ENCODE assay signal across 23 mouse cellular contexts in genomic region chr10:126019350-126019991, GRCm38 (mm10). TPM values are rescaled to one million over a fixed set of nuclear protein-coding genes. Genes with fewer than 3 reads are reported as not detected.
A peak's percentile ranks its signal among the peaks of the same experiment; 100 is the strongest.
DNase-seq lines count a peak whose midpoint lies in the region; ATAC-seq and TF ChIP-seq lines count a peak whose summit lies in the region.
"Had no signal": no experiment of that assay in that cellular context is flagged by ENCODE, and none has a peak within 500 bp of the region (broad histone marks: within the 10 kb centered on the region; RNA-seq: fewer than 3 reads in every experiment).

No protein-coding gene starts in this region.

- H3K27me3 ChIP-seq in limb, embryonic 12.5 days, result no peaks in the 10 kb centered on the region
- H3K27me3 ChIP-seq in limb, embryonic 10.5 days (ENCODE audit: low read depth, poor library complexity, severe bottlenecking), result no peaks in the 10 kb centered on the region
- no peaks in the 10 kb centered on the region for H3K27me3 ChIP-seq in intestine, postnatal 0 days (replicated peaks; ENCODE audit: control insufficient read depth, insufficient read depth, low read length)
- no peaks in the 10 kb centered on the region for H3K27me3 ChIP-seq in liver, embryonic 15.5 days
- no peaks in the 10 kb centered on the region for H3K27me3 ChIP-seq in stomach, embryonic 16.5 days (ENCODE audit: control insufficient read depth, insufficient read depth, low read length)
- no peaks in the 10 kb centered on the region for H3K27me3 ChIP-seq in forebrain, embryonic 13.5 days
- H3K27me3 ChIP-seq: embryonic facial prominence, embryonic 13.5 days; forebrain, embryonic 12.5 days; heart, embryonic 12.5 days had no signal

- ATAC-seq in limb, embryonic 12.5 days (ENCODE audit: insufficient number of reproducible peaks, insufficient read depth, low FRiP score, low TSS enrichment, low read depth), result no peak
- peak; percentile 95 for ATAC-seq in intestine, postnatal 0 days
- peak; percentile 52; the same call in 1 of the 2 replicates for ATAC-seq in liver, embryonic 15.5 days (ENCODE audit: insufficient read depth)
- peak; percentile 91; the same call in 1 of the 2 replicates for ATAC-seq in stomach, embryonic 16.5 days (ENCODE audit: insufficient read depth, low FRiP score)
- no peak for ATAC-seq in forebrain, embryonic 13.5 days

- no peaks in the 10 kb centered on the region for H3K4me1 ChIP-seq in limb, embryonic 12.5 days (replicated peaks)
- H3K4me1 ChIP-seq in limb, embryonic 10.5 days, result no peaks in the 10 kb centered on the region
- H3K4me1 ChIP-seq in intestine, postnatal 0 days (replicated peaks; ENCODE audit: control insufficient read depth, insufficient read depth, low read length), result no peaks in the 10 kb centered on the region
- H3K4me1 ChIP-seq in liver, embryonic 15.5 days (replicated peaks), result no peaks in the 10 kb centered on the region
- no peaks in the 10 kb centered on the region for H3K4me1 ChIP-seq in stomach, embryonic 16.5 days (ENCODE audit: control insufficient read depth, insufficient read depth, low read length)
- no peaks in the 10 kb centered on the region for H3K4me1 ChIP-seq in forebrain, embryonic 13.5 days
- H3K4me1 ChIP-seq: embryonic facial prominence, embryonic 13.5 days; forebrain, embryonic 12.5 days; heart, embryonic 12.5 days; hindbrain, embryonic 10.5 days had no signal

- H3K36me3 ChIP-seq in limb, embryonic 12.5 days, result peaks cover 62% of the 10 kb centered on the region
- H3K36me3 ChIP-seq in limb, embryonic 10.5 days, result peaks cover 56% of the 10 kb centered on the region
- H3K36me3 ChIP-seq in intestine, postnatal 0 days (ENCODE audit: control insufficient read depth, insufficient read depth), result peaks cover 14% of the 10 kb centered on the region
- H3K36me3 ChIP-seq in liver, embryonic 15.5 days (replicated peaks), result 0 out of 2 replicates have a peak, but pooled peaks cover 5% of the 10 kb centered on the region
- H3K36me3 ChIP-seq in stomach, embryonic 16.5 days (ENCODE audit: control insufficient read depth, insufficient read depth, low read length), result peaks cover 14% of the 10 kb centered on the region; the same call in 1 of the 2 replicates
- peaks cover 4% of the 10 kb centered on the region; the same call in 1 of the 2 replicates for H3K36me3 ChIP-seq in forebrain, embryonic 13.5 days (ENCODE audit: poor library complexity, severe bottlenecking)

- TF ChIP-seq CTCF in intestine, postnatal 0 days (IDR thresholded peaks at IDR 0.05; ENCODE audit: low read depth), result no peak

- no peak overlapping the region for H3K4me2 ChIP-seq in limb, embryonic 12.5 days
- peak overlapping the region; percentile 28; the same call in 1 of the 2 replicates for H3K4me2 ChIP-seq in intestine, postnatal 0 days (replicated peaks; ENCODE audit: low read depth)
- H3K4me2 ChIP-seq in liver, embryonic 15.5 days, result peak overlapping the region; percentile 20
- no peak overlapping the region for H3K4me2 ChIP-seq in stomach, embryonic 16.5 days (ENCODE audit: low read depth, low read length)
- H3K4me2 ChIP-seq in forebrain, embryonic 13.5 days, result no peak overlapping the region
- H3K4me2 ChIP-seq: embryonic facial prominence, embryonic 13.5 days; forebrain, embryonic 12.5 days; heart, embryonic 12.5 days; lung, embryonic 14.5 days had no signal

- no peaks in the 10 kb centered on the region for H3K9me3 ChIP-seq in limb, embryonic 12.5 days
- H3K9me3 ChIP-seq in limb, embryonic 10.5 days (replicated peaks), result no peaks in the 10 kb centered on the region
- H3K9me3 ChIP-seq in intestine, postnatal 0 days (ENCODE audit: control insufficient read depth), result no peaks in the 10 kb centered on the region
- H3K9me3 ChIP-seq in liver, embryonic 15.5 days (replicated peaks), result no peaks in the 10 kb centered on the region
- no peaks in the 10 kb centered on the region for H3K9me3 ChIP-seq in stomach, embryonic 16.5 days (replicated peaks; ENCODE audit: control insufficient read depth, low read length)
- H3K9me3 ChIP-seq in forebrain, embryonic 13.5 days (replicated peaks), result no peaks in the 10 kb centered on the region
- H3K9me3 ChIP-seq: embryonic facial prominence, embryonic 13.5 days; forebrain, embryonic 12.5 days; heart, embryonic 12.5 days; hindbrain, embryonic 10.5 days had no signal

- no peak overlapping the region for H3K9ac ChIP-seq in limb, embryonic 12.5 days (replicated peaks)
- H3K9ac ChIP-seq in intestine, postnatal 0 days (ENCODE audit: low read depth, low read length), result no peak overlapping the region
- H3K9ac ChIP-seq in liver, embryonic 15.5 days, result no peak overlapping the region
- no peak overlapping the region for H3K9ac ChIP-seq in stomach, embryonic 16.5 days (ENCODE audit: low read length)
- no peak overlapping the region for H3K9ac ChIP-seq in forebrain, embryonic 13.5 days
- H3K9ac ChIP-seq: embryonic facial prominence, embryonic 13.5 days; forebrain, embryonic 12.5 days; heart, embryonic 12.5 days; lung, embryonic 14.5 days had no signal

- no peak for DNase-seq in limb, embryonic 10.5 days (ENCODE audit: low spot score)
- DNase-seq in frontal cortex, postnatal 36 days (ENCODE audit: low spot score in 2 of 2), result no peak
- DNase-seq in c-Kit-positive CD71-positive TER-119-positive erythroid progenitor cells, embryonic 14.5 days (ENCODE audit: low spot score), result no peak
- DNase-seq: adrenal gland, postnatal 10 days; cerebellum, adult 8-10 months; cerebellum, postnatal 36 days; embryo, embryonic 11 days; heart, postnatal 10 days; kidney, adult 9 months; kidney, postnatal 14 days; left cerebral cortex, postnatal 4 days; lung, embryonic 14.5 days; thymus, adult 2 months had no signal

- H3K4me3 ChIP-seq in limb, embryonic 12.5 days (replicated peaks), result no peak overlapping the region
- H3K4me3 ChIP-seq in limb, embryonic 10.5 days, result no peak overlapping the region
- no peak overlapping the region for H3K4me3 ChIP-seq in intestine, postnatal 0 days (ENCODE audit: low read depth, low read length)
- H3K4me3 ChIP-seq in liver, embryonic 15.5 days (replicated peaks), result no peak overlapping the region
- no peak overlapping the region for H3K4me3 ChIP-seq in stomach, embryonic 16.5 days (replicated peaks; ENCODE audit: low read length)
- no peak overlapping the region for H3K4me3 ChIP-seq in forebrain, embryonic 13.5 days
- H3K4me3 ChIP-seq: embryonic facial prominence, embryonic 13.5 days; erythroblast, embryonic 14.5 days; forebrain, embryonic 12.5 days; heart, embryonic 12.5 days; hindbrain, embryonic 10.5 days had no signal

- H3K27ac ChIP-seq in limb, embryonic 12.5 days, result 0 out of 2 replicates have a peak overlapping the region, but pooled peaks have one; percentile 41
- H3K27ac ChIP-seq in limb, embryonic 10.5 days, result no peak overlapping the region
- 0 out of 2 replicates have a peak overlapping the region, but pooled peaks have one; percentile 30 for H3K27ac ChIP-seq in intestine, postnatal 0 days (ENCODE audit: low read depth, low read length)
- H3K27ac ChIP-seq in liver, embryonic 15.5 days (replicated peaks), result no peak overlapping the region
- H3K27ac ChIP-seq in stomach, embryonic 16.5 days (ENCODE audit: low read length), result no peak overlapping the region; the same call in 1 of the 2 replicates
- no peak overlapping the region for H3K27ac ChIP-seq in forebrain, embryonic 13.5 days
- H3K27ac ChIP-seq: embryonic facial prominence, embryonic 13.5 days; forebrain, embryonic 12.5 days; hindbrain, embryonic 10.5 days had no signal

- 92% methylated on average over 15 of the region's 15 CpGs for WGBS in limb, embryonic 12.5 days
- WGBS in limb, embryonic 10.5 days, result 89% methylated on average over 15 of the region's 15 CpGs
- WGBS in intestine, postnatal 0 days, result 40% methylated on average over 15 of the region's 15 CpGs
- 60% methylated on average over 15 of the region's 15 CpGs for WGBS in liver, embryonic 15.5 days (ENCODE audit: insufficient replicate concordance)
- 66% methylated on average over 15 of the region's 15 CpGs for WGBS in stomach, embryonic 16.5 days
- WGBS in forebrain, embryonic 13.5 days, result 89% methylated on average over 15 of the region's 15 CpGs

RNA-seq across cellular contexts. Expression of gene Lrig3, which starts 53.5 kb away (rescaled TPM):
- polyA plus RNA-seq in limb, embryonic 12.5 days (2016; fragmentation: Nextera tagmentation; extraction: Ambion mirVana), result 84.4 and 85.6 TPM in 2 replicates
- 31.6 and 49.9 TPM in 2 replicates for polyA plus RNA-seq in limb, embryonic 10.5 days (2016; fragmentation: Nextera tagmentation; extraction: Ambion mirVana)
- 6.7 and 6.9 TPM in 2 replicates for polyA plus RNA-seq in intestine, postnatal 0 days (2015; fragmentation: Nextera tagmentation; extraction: Ambion mirVana)
- polyA plus RNA-seq in liver, embryonic 15.5 days (2015; fragmentation: Nextera tagmentation; extraction: Ambion mirVana), result 0.79 and 0.85 TPM in 2 replicates
- polyA plus RNA-seq in stomach, embryonic 16.5 days (2015; fragmentation: Nextera tagmentation; extraction: Ambion mirVana), result 17.4 and 17.5 TPM in 2 replicates
- polyA plus RNA-seq in forebrain, embryonic 13.5 days (2015; fragmentation: Nextera tagmentation; extraction: Ambion mirVana), result 2.4 and 3.0 TPM in 2 replicates
- polyA plus RNA-seq: erythroblast, embryonic 14.5 days had no signal

Comparison
In these comparisons a context has a peak if more than half of its experiments do, and no peak if none do; other contexts are left out.
1. H3K27ac ChIP-seq: peak in limb, embryonic 12.5 days (single experiment) and intestine, postnatal 0 days (single experiment); none in limb, embryonic 10.5 days (single experiment), liver, embryonic 15.5 days (single experiment), stomach, embryonic 16.5 days (single experiment) and forebrain, embryonic 13.5 days (single experiment).
2. ATAC-seq: peak in intestine, postnatal 0 days (single experiment), liver, embryonic 15.5 days (single experiment) and stomach, embryonic 16.5 days (single experiment); none in limb, embryonic 12.5 days (single experiment) and forebrain, embryonic 13.5 days (single experiment).
3. H3K4me2 ChIP-seq: peak in intestine, postnatal 0 days (single experiment) and liver, embryonic 15.5 days (single experiment); none in limb, embryonic 12.5 days (single experiment), stomach, embryonic 16.5 days (single experiment) and forebrain, embryonic 13.5 days (single experiment).